Mouse (Mus musculus) telencephalon, adult 2 months (tissue): ENCODE results near the gene Pcnp.
A peak's percentile ranks its signal among the peaks of the same experiment; 100 is the strongest.
"Not testable (repeated sequence)": the region's sequence is repeated elsewhere in the genome, so short reads cannot be mapped to it uniquely, and the experiment has no call there.

ENCODE experiments used
- DNase-seq: peaks from one replicate; pipeline ENCODE4 v3.0.0-alpha.2; 2011; ENCODE audit warnings: low read depth, low spot score

Pcnp gene

GRCm38 (mm10) chr16:56029661-56030082, at the start of gene Pcnp:
Pcnp (minus strand) TSS chr16:56029739.
- peak; percentile 98 for DNase-seq

- no peak for DNase-seq
These were observed 46.8 kb upstream of the Pcnp start for GRCm38 (mm10) chr16:56076121-56076869.

- DNase-seq, result peak; percentile 76
These were observed 45.9 kb upstream of the Pcnp start for GRCm38 (mm10) chr16:56075222-56076111.

- no peak for DNase-seq
These were observed 45.0 kb upstream of the Pcnp start for GRCm38 (mm10) chr16:56074565-56074964.

- no peak for DNase-seq
These were observed 44.6 kb upstream of the Pcnp start for GRCm38 (mm10) chr16:56074122-56074521.

GRCm38 (mm10) chr16:56073150-56073549, 43.6 kb upstream of the Pcnp start:
- DNase-seq, result not testable (repeated sequence)

GRCm38 (mm10) chr16:56072533-56072932, 43.0 kb upstream of the Pcnp start:
- no peak for DNase-seq

GRCm38 (mm10) chr16:56071317-56072232, 42.0 kb upstream of the Pcnp start:
- no peak for DNase-seq

- no peak for DNase-seq
These were observed 39.1 kb upstream of the Pcnp start for GRCm38 (mm10) chr16:56068523-56069070.

GRCm38 (mm10) chr16:56066113-56066512, 36.6 kb upstream of the Pcnp start:
- DNase-seq, result no peak

GRCm38 (mm10) chr16:56064334-56064990, 34.9 kb upstream of the Pcnp start:
- peak; percentile 78 for DNase-seq

GRCm38 (mm10) chr16:56062981-56063380, 33.4 kb upstream of the Pcnp start:
- DNase-seq, result no peak

- no peak for DNase-seq
These were observed 32.6 kb upstream of the Pcnp start for GRCm38 (mm10) chr16:56061995-56062594.

GRCm38 (mm10) chr16:56058151-56058550, 28.6 kb upstream of the Pcnp start:
- DNase-seq, result no peak

- no peak for DNase-seq
These were observed 27.5 kb upstream of the Pcnp start for GRCm38 (mm10) chr16:56056944-56057590.

GRCm38 (mm10) chr16:56055911-56056310, 26.4 kb upstream of the Pcnp start:
- no peak for DNase-seq

- not testable (repeated sequence) for DNase-seq
These were observed 18.5 kb upstream of the Pcnp start, which contains the start of gene Senp7 for GRCm38 (mm10) chr16:56048038-56048437. Senp7 (plus strand) TSS chr16:56048338.

- no peak for DNase-seq
These were observed 8.6 kb upstream of the Pcnp start for GRCm38 (mm10) chr16:56038090-56038489.

- peak; percentile 87 for DNase-seq
These were observed 7.8 kb upstream of the Pcnp start, which contains the start of gene Trmt10c for GRCm38 (mm10) chr16:56037138-56038010. Trmt10c (minus strand) TSS chr16:56037819.
